In genomic region chr12:32635055-32635454, GRCm38 (mm10) we compare ENCODE assay signal across 19 mouse cellular contexts.
A peak's percentile ranks its signal among the peaks of the same experiment; 100 is the strongest.
DNase-seq lines count a peak whose midpoint lies in the region; ATAC-seq and TF ChIP-seq lines count a peak whose summit lies in the region.
"Had no signal": no experiment of that assay in that cellular context is flagged by ENCODE, and none has a peak within 500 bp of the region (broad histone marks: within the 10 kb centered on the region; RNA-seq: fewer than 3 reads in every experiment).

No protein-coding gene starts in this region.

- peak; percentile 42 to 52 for ATAC-seq in hematopoietic stem cell, adult 5-6 weeks (replicated peaks in 1 of 2; ENCODE audit: insufficient read depth in 1 of 2, low FRiP score in 2 of 2, low TSS enrichment in 1 of 2, low read depth in 1 of 2, poor library complexity in 2 of 2, severe bottlenecking in 2 of 2)
- ATAC-seq in neutrophil, adult 5-6 weeks (ENCODE audit: extremely low read depth, insufficient number of reproducible peaks, low FRiP score, poor library complexity, severe bottlenecking): peak; percentile 20; the same call in 1 of the 2 replicates
- ATAC-seq: forebrain, postnatal 0 days; hindbrain, postnatal 0 days had no signal

- peak overlapping the region; percentile 87 for H3K27ac ChIP-seq in gastrocnemius, adult 2 months
- H3K27ac ChIP-seq: heart, embryonic 10.5 days; hindbrain, postnatal 0 days; midbrain, embryonic 12.5 days had no signal

- no peak overlapping the region; the same call in 1 of the 2 replicates for H3K4me3 ChIP-seq in gastrocnemius, adult 2 months
- H3K4me3 ChIP-seq: erythroblast, embryonic 14.5 days; heart, embryonic 10.5 days; midbrain, embryonic 12.5 days had no signal

- no peak for TF ChIP-seq CTCF in gastrocnemius, adult 2 months (IDR thresholded peaks at IDR 0.05)

- intact Hi-C loops in gastrocnemius, adult 2 months (cut with DNase I): loop anchor here (10.0 kb wide), 1 partner anchor 260 kb away; the partner anchor contains the start of gene Ccdc71l
- intact Hi-C loops in heart, postnatal 25 days (cut with DNase I): no loop called here

- DNase-seq in gastrocnemius, adult 2 months: no peak
- DNase-seq in gastrocnemius, postnatal 25 days: no peak
- DNase-seq in thymus, postnatal 36 days: peak; percentile 13 to 14
- no peak for DNase-seq in cerebellum, adult 11-12 months
- no peak for DNase-seq in urinary bladder, postnatal 4 days (ENCODE audit: low spot score in 2 of 2)
- no peak for DNase-seq in heart, postnatal 25 days (ENCODE audit: low spot score)
- DNase-seq: adrenal gland, postnatal 14 days; cerebellum, adult 9-11 months; forebrain, postnatal 0 days; gastrocnemius, postnatal 10 days; heart, postnatal 14 days; kidney, adult 9 months; right cerebral cortex, postnatal 4 days had no signal

Comparison
In these comparisons a context has a peak if more than half of its experiments do, and no peak if none do; other contexts are left out.
1. DNase-seq: peak in thymus, postnatal 36 days (2 of 2); none in gastrocnemius, adult 2 months (single experiment), gastrocnemius, postnatal 25 days (single experiment), cerebellum, adult 11-12 months (single experiment), urinary bladder, postnatal 4 days (0 of 2) and heart, postnatal 25 days (single experiment).